Mouse (Mus musculus) midbrain, embryonic 12.5 days (tissue): ENCODE measurements around the gene Plekhj1. TPM values are rescaled to one million over a fixed set of nuclear protein-coding genes. Genes with fewer than 3 reads are reported as not detected.
A peak's percentile ranks its signal among the peaks of the same experiment; 100 is the strongest.

ENCODE experiments used
- ATAC-seq: fragments of 200-750 bp; cut with Nextera tagmentation; 2 replicates; pipeline ENCODE4 v1.8.0; 2017; ENCODE audit warnings: low read depth, moderate TSS enrichment, moderate library complexity; ENCODE audit not compliant: low FRiP score
- H3K27ac ChIP-seq: fragments of 300-500 bp; sonication (generic); replicated peaks from 2 replicates; pipeline ENCODE4 v1.5.1; 2016; ENCODE audit warnings: mild to moderate bottlenecking
- H3K27me3 ChIP-seq: fragments of 300-500 bp; sonication (generic); 2 replicates; pipeline ENCODE4 v1.6.1; 2016; ENCODE audit warnings: mild to moderate bottlenecking
- H3K36me3 ChIP-seq: fragments of 300-500 bp; sonication (generic); 2 replicates; pipeline ENCODE4 v1.6.1; 2016
- H3K4me1 ChIP-seq: fragments of 300-500 bp; sonication (generic); 2 replicates; pipeline ENCODE4 v1.6.1; 2016
- H3K4me2 ChIP-seq: fragments of 300-500 bp; sonication (generic); replicated peaks from 2 replicates; pipeline ENCODE4 v1.6.1; 2016; ENCODE audit warnings: mild to moderate bottlenecking, moderate library complexity
- H3K4me3 ChIP-seq: fragments of 300-500 bp; sonication (generic); 2 replicates; pipeline ENCODE4 v1.5.1; 2016; ENCODE audit warnings: mild to moderate bottlenecking
- H3K9ac ChIP-seq: fragments of 300-500 bp; sonication (generic); replicated peaks from 2 replicates; pipeline ENCODE4 v1.6.1; 2016; ENCODE audit warnings: mild to moderate bottlenecking, moderate library complexity
- H3K9me3 ChIP-seq: fragments of 300-500 bp; sonication (generic); 2 replicates; pipeline ENCODE4 v1.6.1; 2016; ENCODE audit warnings: mild to moderate bottlenecking
- WGBS: fragments of 180-500 bp; shearing (Covaris S2); methylation state at CpG from one replicate; pipeline ENCODE4 v1.1.7; 2016; 5-methylcytosine and 5-hydroxymethylcytosine counted together
- polyA plus RNA-seq: library from polyadenylated mRNA; unstranded; fragments of >200 nt; fragmentation: Nextera tagmentation; extraction: Ambion mirVana; gene quantifications from 2 replicates; pipeline ENCODE4 v1.2.1, GENCODE M21; 2016

The Plekhj1 gene
- polyA plus RNA-seq, 1 experiment from 2014 or later, result 148 TPM

DNA sequence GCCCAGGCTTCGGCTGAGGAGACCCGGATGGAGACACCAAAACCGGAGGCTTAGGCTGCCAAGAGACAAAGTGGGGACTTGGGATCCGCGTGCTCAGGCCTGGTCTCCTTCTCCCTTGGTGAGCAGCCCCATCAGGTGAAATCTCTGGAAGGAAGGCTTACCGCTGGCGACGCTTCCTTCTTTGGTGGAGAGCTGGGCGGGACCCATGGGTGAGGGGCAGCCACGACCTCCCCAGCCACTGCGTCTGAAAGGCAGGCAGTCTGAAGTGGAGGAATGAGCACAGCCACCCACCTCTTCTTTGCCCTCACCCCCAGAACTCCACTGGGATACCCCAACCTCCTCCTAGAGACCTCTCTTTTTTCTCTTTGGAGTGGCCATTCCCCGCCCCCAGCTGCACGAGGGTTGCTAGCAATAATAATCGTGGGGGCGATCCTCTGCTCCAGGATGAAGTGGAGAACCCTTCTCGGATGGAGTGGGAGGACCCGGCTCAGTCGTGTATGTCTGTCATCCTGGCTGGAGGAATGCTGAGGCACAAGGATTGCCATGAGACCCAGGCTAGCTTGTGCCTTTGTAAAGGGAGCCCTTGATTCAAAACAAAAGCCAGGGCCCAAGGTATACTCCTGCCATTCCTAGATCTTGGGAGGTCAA is 10.7 kb upstream of the Plekhj1 start:
- no peak for ATAC-seq
- 11% methylated on average over 18 of the region's 18 CpGs for WGBS
- H3K27ac ChIP-seq, result no peak overlapping the region

DNA sequence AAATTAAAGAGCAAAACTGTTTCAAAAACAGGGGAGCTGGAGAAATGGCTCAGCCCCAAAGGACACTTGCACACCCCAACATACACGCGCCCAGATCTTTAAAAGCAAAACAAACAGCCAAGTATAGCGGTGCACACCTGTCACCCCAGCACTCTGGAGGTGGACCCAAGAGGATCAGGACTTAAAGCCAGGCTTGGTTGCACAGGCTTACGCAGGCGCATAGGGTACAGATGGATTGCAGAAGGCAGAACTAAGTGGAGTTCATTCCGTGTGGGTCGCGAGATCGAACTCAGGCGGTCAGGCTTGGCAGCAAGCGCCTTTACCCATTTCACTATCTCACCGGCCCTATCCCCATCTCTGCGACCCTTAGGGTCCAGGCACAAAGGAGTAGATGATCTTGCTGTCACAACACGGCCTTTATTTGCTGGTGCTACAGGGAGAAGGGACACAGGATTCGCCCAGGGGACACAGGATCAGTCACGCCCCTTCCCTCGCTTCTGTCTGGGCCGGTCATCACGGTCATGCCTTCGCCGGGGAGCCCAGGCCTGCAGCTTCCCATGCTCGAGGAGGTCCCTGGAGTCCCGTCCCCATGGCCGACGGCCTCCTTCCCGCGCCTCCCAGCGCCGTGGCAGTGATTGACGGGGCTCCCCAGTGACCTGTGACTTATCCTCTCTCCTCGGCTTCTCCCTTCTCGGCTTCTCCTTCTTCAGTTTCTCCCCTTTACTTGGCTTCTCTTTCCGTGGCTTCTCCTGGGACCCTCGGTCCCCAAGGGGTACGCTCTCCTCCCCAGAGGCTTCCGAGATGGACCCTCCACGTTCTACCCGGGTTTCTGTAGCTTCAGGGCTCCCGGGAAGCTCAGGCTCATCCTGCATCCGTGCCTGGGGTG is 9.9 kb upstream of the Plekhj1 start:
- no peaks in the 10 kb centered on the region for H3K9me3 ChIP-seq
- WGBS, result 14% methylated on average over 40 of the region's 40 CpGs
- H3K4me3 ChIP-seq, result peak overlapping the region; percentile 14; the same call in 1 of the 2 replicates
- H3K9ac ChIP-seq, result peak overlapping the region; percentile 78
- peaks cover 56% of the 10 kb centered on the region for H3K27me3 ChIP-seq
- ATAC-seq, result no peak
- H3K27ac ChIP-seq, result no peak overlapping the region; the same call in 1 of the 2 replicates
- peak overlapping the region; percentile 96 for H3K4me2 ChIP-seq
- H3K4me1 ChIP-seq, result peaks cover 42% of the 10 kb centered on the region
- H3K36me3 ChIP-seq, result peaks cover 21% of the 10 kb centered on the region

More for the DNA sequence above, 10.7 kb upstream of the Plekhj1 start:
- peak overlapping the region; percentile 96 for H3K4me2 ChIP-seq
- H3K4me1 ChIP-seq, result peaks cover 42% of the 10 kb centered on the region
- no peaks in the 10 kb centered on the region for H3K9me3 ChIP-seq
- peaks cover 56% of the 10 kb centered on the region for H3K27me3 ChIP-seq
- peaks cover 13% of the 10 kb centered on the region for H3K36me3 ChIP-seq
- peak overlapping the region; percentile 39 for H3K9ac ChIP-seq
- H3K4me3 ChIP-seq, result peak overlapping the region; percentile 14; the same call in 1 of the 2 replicates

DNA sequence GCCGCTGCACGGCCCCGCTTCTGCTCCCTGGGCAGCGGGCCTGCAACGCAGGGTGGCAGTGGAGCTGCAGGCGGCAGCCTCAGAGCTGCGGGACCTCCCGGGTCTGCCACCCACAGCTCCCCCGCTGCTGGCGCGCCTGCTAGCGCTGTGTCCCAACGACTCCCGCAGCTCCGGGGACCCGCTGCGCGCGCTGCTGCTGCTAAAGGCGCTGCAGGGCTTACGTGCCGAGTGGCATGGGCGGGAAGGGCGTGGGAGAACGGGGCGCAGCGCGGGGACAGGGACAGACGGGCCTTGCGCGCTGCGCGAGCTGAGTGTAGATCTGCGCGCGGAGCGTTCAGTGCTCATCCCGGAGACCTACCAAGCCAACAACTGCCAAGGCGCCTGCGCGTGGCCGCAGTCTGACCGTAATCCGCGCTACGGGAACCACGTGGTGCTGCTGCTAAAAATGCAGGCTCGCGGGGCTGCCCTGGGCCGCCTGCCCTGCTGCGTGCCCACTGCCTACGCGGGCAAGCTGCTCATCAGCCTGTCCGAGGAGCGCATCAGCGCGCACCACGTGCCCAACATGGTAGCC is 8.7 kb upstream of the Plekhj1 start:
- Histone ChIP-seq H3K9ac (peak overlapping the region; percentile 78), H3K4me2 (peak overlapping the region; percentile 96), H3K27ac (peak overlapping the region; percentile 83), H3K9me3 (no peaks in the 10 kb centered on the region), H3K4me3 (peak overlapping the region; percentile 54), H3K4me1 (peaks cover 42% of the 10 kb centered on the region), H3K36me3 (peaks cover 33% of the 10 kb centered on the region), H3K27me3 (peaks cover 56% of the 10 kb centered on the region)
- under 1% methylated on average over 53 of the region's 58 CpGs for WGBS
- peak; percentile 86 for ATAC-seq

DNA sequence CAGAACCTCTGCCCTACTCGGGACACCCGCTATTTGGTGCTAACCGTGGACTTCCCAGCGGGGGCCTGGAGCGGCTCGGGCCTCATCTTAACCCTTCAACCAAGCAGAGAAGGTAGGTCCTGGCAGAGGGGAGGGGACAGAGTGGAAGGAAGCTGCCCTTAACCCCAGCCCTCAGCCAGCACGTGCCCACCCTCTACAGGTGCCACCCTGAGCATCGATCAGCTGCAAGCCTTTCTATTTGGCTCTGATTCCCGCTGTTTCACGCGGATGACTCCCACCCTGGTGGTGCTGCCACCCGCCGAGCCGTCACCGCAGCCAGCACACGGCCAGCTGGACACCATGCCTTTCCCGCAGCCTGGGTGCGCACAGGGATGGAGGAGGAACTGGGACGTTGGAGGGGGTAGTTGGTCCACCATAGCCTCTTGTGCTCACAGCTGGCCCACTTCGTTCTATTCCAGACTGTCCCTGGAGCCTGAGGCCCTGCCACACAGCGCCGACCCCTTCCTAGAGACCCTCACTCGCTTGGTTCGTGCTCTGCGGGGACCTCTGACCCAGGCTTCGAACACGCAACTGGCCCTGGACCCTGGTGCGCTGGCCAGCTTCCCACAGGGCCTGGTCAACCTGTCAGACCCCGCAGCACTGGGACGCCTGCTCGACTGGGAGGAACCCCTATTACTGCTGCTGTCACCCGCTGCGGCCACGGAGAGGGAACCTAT is 8.1 kb upstream of the Plekhj1 start:
- ATAC-seq, result peak; percentile 16
- no peaks in the 10 kb centered on the region for H3K9me3 ChIP-seq
- peak overlapping the region; percentile 83 for H3K27ac ChIP-seq
- H3K27me3 ChIP-seq, result peaks cover 56% of the 10 kb centered on the region
- H3K4me2 ChIP-seq, result peak overlapping the region; percentile 96
- H3K9ac ChIP-seq, result peak overlapping the region; percentile 78
- peaks cover 42% of the 10 kb centered on the region for H3K4me1 ChIP-seq
- WGBS, result 39% methylated on average over 34 of the region's 34 CpGs
- peak overlapping the region; percentile 54 for H3K4me3 ChIP-seq
- peaks cover 39% of the 10 kb centered on the region for H3K36me3 ChIP-seq

DNA sequence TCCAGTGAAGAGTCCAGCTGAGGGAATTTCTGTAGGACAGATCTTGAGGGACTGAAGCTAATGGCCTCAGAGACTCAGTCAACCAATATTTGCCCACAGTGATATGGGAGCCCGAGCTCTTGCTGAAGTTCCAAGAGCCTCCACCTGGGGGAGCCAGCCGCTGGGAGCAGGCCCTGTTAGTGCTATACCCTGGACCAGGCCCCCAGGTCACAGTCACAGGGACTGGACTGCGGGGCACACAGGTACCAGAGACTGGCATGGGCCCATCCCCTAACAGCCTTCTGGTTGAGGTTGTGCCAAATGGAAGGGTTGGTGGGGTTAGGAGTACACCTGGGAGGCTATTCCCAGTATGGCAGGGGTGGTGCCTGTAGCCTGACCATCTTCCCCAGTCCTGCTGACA is 7.5 kb upstream of the Plekhj1 start:
- Histone ChIP-seq H3K9ac (no peak overlapping the region), H3K36me3 (peaks cover 45% of the 10 kb centered on the region), H3K4me1 (peaks cover 42% of the 10 kb centered on the region), H3K27me3 (peaks cover 53% of the 10 kb centered on the region), H3K9me3 (no peaks in the 10 kb centered on the region), H3K27ac (no peak overlapping the region), H3K4me2 (no peak overlapping the region), H3K4me3 (no peak overlapping the region)
- ATAC-seq, result peak; percentile 39; the same call in 1 of the 2 replicates
- WGBS, result 10% methylated on average over 3 of the region's 3 CpGs

DNA sequence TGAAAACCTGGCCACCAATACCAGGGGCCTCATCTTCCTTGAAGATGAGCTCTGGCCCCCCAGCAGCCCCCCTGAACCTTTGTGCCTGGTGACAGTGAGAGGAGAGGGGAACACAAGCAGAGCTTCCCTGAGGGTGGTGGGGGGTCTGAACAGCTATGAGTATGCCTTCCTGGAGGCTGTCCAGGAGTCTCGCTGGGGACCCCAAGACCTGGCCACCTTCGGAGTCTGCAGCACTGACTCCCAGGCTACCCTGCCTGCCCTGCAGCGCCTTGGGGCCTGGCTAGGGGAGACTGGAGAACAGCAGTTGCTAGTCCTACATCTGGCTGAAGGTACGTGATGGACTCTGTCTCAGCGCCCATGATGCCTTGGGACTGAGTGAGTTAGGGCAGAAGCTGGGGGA is 6.9 kb upstream of the Plekhj1 start:
- 69% methylated on average over 5 of the region's 5 CpGs for whole genome bisulfite sequencing
- no peak overlapping the region for H3K9ac ChIP-seq

DNA sequence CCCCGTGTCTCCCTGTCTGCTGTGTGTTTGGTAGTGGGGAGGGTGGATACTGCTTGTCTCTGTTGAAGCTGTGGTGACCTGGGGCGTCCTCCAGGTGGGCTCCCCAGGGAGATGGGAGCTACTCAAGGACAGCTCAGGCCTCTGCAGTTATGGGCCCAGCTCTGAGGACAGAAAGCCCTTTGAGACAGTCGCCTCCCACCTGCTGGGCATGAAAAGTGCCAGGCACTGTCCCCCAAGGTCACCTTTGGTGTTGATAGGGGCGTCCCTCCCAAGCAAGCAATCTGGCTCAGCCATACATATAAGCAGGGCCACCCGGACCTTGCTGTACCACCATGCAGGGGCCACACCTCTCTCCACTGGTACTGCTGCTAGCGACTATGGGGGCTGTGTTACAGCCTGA is 6.5 kb upstream of the Plekhj1 start, which contains the start of gene Amh:
Amh (plus strand) TSS at position 328 of the 400 bp plus-strand sequence.
- Histone ChIP-seq H3K36me3 (peaks cover 46% of the 10 kb centered on the region), H3K4me1 (peaks cover 44% of the 10 kb centered on the region), H3K9me3 (no peaks in the 10 kb centered on the region), H3K27ac (no peak within 1 kb of the TSS), H3K27me3 (peaks cover 44% of the 10 kb centered on the region), H3K9ac (no peak within 1 kb of the TSS), H3K4me3 (no peak within 1 kb of the TSS), H3K4me2 (no peak within 1 kb of the TSS)
- WGBS, result 76% methylated on average over 6 of the region's 6 CpGs
- ATAC-seq, result no peak

More for the DNA sequence above, 6.9 kb upstream of the Plekhj1 start:
- no peaks in the 10 kb centered on the region for H3K9me3 ChIP-seq
- H3K4me1 ChIP-seq, result peaks cover 44% of the 10 kb centered on the region
- peaks cover 46% of the 10 kb centered on the region for H3K36me3 ChIP-seq
- H3K4me2 ChIP-seq, result no peak overlapping the region
- ATAC-seq, result no peak
- H3K27ac ChIP-seq, result no peak overlapping the region
- no peak overlapping the region for H3K4me3 ChIP-seq
- H3K27me3 ChIP-seq, result peaks cover 48% of the 10 kb centered on the region

DNA sequence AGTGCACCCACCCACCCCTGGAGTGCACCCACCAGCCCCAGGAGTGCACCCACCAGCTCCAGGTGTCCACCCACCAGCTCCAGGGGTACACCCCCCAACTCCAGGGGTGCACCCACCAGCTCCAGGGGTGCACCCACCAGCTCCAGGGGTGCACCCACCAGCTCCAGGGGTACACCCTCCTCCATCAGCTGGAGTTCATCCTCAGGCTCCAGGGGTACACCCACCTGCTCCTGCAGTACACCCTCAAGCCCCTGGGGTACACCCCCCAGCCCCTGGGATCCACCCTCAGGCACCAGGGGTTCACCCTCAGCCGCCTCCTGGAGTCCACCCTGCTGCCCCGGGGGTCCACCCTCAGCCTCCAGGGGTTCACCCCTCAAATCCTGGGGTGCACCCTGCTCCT is 5.9 kb upstream of the Plekhj1 start:
- Histone ChIP-seq H3K4me3 (no peak overlapping the region), H3K27ac (no peak overlapping the region), H3K9me3 (no peaks in the 10 kb centered on the region), H3K4me1 (peaks cover 48% of the 10 kb centered on the region), H3K4me2 (no peak overlapping the region), H3K27me3 (peaks cover 39% of the 10 kb centered on the region), H3K9ac (no peak overlapping the region), H3K36me3 (peaks cover 46% of the 10 kb centered on the region)
- ATAC-seq, result no peak
- 92% methylated on average over 2 of the region's 2 CpGs for WGBS

DNA sequence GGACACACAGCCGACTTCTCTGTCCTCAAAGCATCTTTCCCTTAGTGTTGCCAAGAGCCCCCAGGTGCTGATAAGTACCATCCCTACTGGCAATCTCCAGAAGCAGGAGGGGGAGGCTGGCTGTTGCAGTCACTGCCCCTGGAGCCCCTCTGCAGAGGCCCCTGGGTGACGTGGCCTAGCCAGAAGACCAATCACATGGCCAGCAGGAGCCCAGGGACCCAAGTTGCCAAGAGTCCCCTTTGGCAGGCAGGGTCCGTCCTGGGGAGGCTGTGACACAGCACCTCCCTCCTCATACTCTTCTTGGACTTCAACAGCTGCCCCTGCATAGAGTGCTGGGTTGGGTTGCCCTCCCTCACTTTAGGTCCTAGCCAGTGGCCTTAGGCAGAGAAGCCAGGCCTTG is 4.6 kb upstream of the Plekhj1 start:
- no peak for ATAC-seq
- Histone ChIP-seq H3K4me2 (no peak overlapping the region), H3K27ac (no peak overlapping the region), H3K9ac (no peak overlapping the region), H3K36me3 (peaks cover 46% of the 10 kb centered on the region), H3K4me1 (peaks cover 37% of the 10 kb centered on the region), H3K4me3 (no peak overlapping the region), H3K9me3 (no peaks in the 10 kb centered on the region), H3K27me3 (peaks cover 26% of the 10 kb centered on the region)
- WGBS, result 86% methylated on average over 3 of the region's 3 CpGs

DNA sequence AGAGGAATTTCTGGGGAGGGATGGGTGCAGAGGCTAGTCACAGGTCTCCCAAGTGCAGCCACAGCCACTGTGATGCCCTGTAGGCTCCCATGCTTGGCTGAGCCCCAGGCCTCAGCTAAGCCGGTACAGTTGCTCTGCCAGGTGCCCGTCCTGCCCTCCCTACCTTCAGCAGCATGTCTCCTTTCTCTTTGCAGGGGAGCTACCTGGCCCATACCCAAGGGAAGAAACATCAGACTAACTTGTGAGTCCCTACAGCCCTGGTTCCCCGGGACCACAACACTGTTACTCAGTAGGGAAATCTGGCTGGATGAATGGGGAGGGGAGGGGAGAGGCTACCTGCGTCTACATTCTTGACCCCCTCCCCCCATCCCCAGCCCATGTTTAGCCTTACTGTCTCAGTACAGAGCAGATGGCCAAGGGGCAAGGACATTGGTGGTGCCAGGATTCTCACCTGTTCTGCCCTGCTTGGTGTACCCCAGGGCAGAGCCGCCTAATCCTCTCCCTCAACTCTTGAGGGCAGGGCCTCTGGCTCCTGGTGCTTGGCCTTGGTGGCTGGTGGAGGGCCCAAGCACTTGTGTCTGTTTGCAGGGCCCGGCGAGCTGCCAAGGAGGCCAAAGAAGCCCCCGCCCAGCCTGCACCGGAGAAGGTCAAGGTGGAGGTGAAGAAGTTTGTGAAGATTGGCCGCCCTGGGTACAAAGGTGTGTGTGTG is 3.9 kb upstream of the Plekhj1 start:
- WGBS, result 92% methylated on average over 10 of the region's 10 CpGs
- Histone ChIP-seq H3K9ac (no peak overlapping the region), H3K9me3 (no peaks in the 10 kb centered on the region), H3K27me3 (peaks cover 22% of the 10 kb centered on the region), H3K27ac (no peak overlapping the region), H3K36me3 (peaks cover 46% of the 10 kb centered on the region), H3K4me1 (peaks cover 30% of the 10 kb centered on the region), H3K4me3 (no peak overlapping the region), H3K4me2 (no peak overlapping the region)
- ATAC-seq, result no peak

DNA sequence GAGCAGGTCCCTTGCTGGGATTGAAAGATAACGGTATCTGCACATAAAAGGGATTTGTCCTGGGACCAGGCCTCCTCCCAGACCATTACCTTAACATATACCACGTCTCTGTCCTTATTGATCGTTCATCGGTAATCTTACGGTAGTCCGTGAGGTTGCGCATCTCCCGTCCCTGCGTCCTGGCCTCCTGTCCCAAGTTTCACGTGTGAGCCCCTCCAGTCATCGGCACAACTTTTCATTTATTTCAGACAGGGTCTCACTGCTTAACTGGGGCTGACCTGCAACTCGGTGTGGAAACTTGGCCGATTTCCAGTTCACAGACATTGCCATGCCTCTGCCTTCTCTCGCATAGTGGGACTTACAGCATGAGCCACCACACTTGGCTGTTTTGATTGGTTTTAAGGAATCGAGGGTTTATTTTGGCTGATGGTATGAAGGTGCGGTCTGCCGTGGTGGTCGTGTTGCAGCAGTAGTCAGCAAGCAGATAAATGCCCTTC is 692 bp upstream of the Plekhj1 start:
- H3K36me3 ChIP-seq, result peaks cover 59% of the 10 kb centered on the region
- H3K9me3 ChIP-seq, result no peaks in the 10 kb centered on the region
- H3K4me3 ChIP-seq, result peak overlapping the region; percentile 88
- H3K27me3 ChIP-seq, result no peaks in the 10 kb centered on the region
- 5% methylated on average over 18 of the region's 18 CpGs for WGBS
- H3K27ac ChIP-seq, result peak overlapping the region; percentile 94
- ATAC-seq, result no peak
- peak overlapping the region; percentile 76 for H3K4me2 ChIP-seq
- peaks cover 29% of the 10 kb centered on the region for H3K4me1 ChIP-seq
- peak overlapping the region; percentile 94 for H3K9ac ChIP-seq
